Mouse (Mus musculus) CD8-positive naive resting alpha-beta T cell, adult 2 months (primary cell): ENCODE results near the gene Agap3.
A peak's percentile ranks its signal among the peaks of the same experiment; 100 is the strongest.

Experiments
- DNase-seq, 2 experiments: peaks; one replicate each; pipeline ENCODE4 v3.0.0; 2022; ENCODE audit warnings: low read depth in 2 of 2, low spot score in 2 of 2

Agap3 gene

GRCm38 (mm10) chr5:24474025-24474722, 22.2 kb downstream of the Agap3 start:
- DNase-seq = no peak

GRCm38 (mm10) chr5:24474723-24475261, 22.8 kb downstream of the Agap3 start:
- no peak for DNase-seq

GRCm38 (mm10) chr5:24475476-24476241, 23.7 kb downstream of the Agap3 start:
- DNase-seq = no peak

GRCm38 (mm10) chr5:24477909-24478308, 25.9 kb downstream of the Agap3 start:
- DNase-seq = no peak

GRCm38 (mm10) chr5:24481647-24482046, 29.7 kb downstream of the Agap3 start:
- no peak for DNase-seq

GRCm38 (mm10) chr5:24482247-24483079, 30.5 kb downstream of the Agap3 start:
- DNase-seq = no peak

- DNase-seq = no peak
Measured at GRCm38 (mm10) chr5:24483326-24483725, 31.3 kb downstream of the Agap3 start.

GRCm38 (mm10) chr5:24484963-24485362, 33.0 kb downstream of the Agap3 start:
- DNase-seq = no peak

GRCm38 (mm10) chr5:24486097-24486496, 34.1 kb downstream of the Agap3 start:
- DNase-seq = peak; percentile 61 to 70

GRCm38 (mm10) chr5:24486738-24487137, 34.8 kb downstream of the Agap3 start:
- DNase-seq = no peak

- DNase-seq = no peak
Measured at GRCm38 (mm10) chr5:24490413-24490920, 38.5 kb downstream of the Agap3 start.

GRCm38 (mm10) chr5:24492546-24493285, 40.7 kb downstream of the Agap3 start:
- DNase-seq = no peak

- DNase-seq = no peak
Measured at GRCm38 (mm10) chr5:24495019-24495418, 43.0 kb downstream of the Agap3 start.

- DNase-seq = no peak
Measured at GRCm38 (mm10) chr5:24496756-24497155, 44.8 kb downstream of the Agap3 start.

GRCm38 (mm10) chr5:24497526-24497925, 45.5 kb downstream of the Agap3 start:
- no peak for DNase-seq

- no peak for DNase-seq
Measured at GRCm38 (mm10) chr5:24499113-24499512, 47.1 kb downstream of the Agap3 start.

- no peak for DNase-seq
Measured at GRCm38 (mm10) chr5:24500851-24501250, 48.9 kb downstream of the Agap3 start.

- DNase-seq = no peak
Measured at GRCm38 (mm10) chr5:24502786-24503185, 50.8 kb downstream of the Agap3 start.

- no peak for DNase-seq
Measured at GRCm38 (mm10) chr5:24505513-24505912, 53.5 kb downstream of the Agap3 start.

- DNase-seq = no peak
Measured at GRCm38 (mm10) chr5:24508406-24508805, 56.4 kb downstream of the Agap3 start.
